Mouse (Mus musculus) T-helper 2 cell (primary cell): ENCODE results near the gene Edil3.
"Not testable (repeated sequence)": the region's sequence is repeated elsewhere in the genome, so short reads cannot be mapped to it uniquely, and the experiment has no call there.

Experiments
- in situ Hi-C: fragments of 300-600 bp; cut with MboI, MseI; formaldehyde crosslinking; loops from one replicate; pipeline ENCODE4 v1.15.1; 2025; ENCODE audit warnings: high pct_unique_total_duplicates

The Edil3 gene

DNA sequence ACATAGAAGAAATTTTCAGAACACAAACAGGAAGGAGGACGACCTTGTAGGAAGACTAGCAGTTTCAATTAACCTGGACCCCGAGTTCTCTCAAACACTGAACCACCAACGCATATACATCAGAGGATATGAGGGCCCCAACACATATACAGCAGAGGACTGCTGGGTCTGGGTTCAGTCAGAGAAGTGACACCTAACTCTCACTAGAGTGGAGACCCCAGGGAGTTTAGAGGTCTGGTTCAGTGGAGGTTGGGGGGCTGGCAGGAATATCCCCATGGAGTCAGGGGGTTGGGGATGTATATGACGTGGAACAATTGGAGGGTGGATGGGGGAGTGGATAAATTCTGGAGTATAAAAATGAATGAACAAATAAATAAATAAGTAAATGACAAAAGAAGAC is 151.1 kb downstream of the Edil3 start:
- in situ Hi-C loops: no loop called here

GRCm38 (mm10) chr13:89007696-89008427 is 186.6 kb downstream of the Edil3 start:
- in situ Hi-C loops: no loop called here

DNA sequence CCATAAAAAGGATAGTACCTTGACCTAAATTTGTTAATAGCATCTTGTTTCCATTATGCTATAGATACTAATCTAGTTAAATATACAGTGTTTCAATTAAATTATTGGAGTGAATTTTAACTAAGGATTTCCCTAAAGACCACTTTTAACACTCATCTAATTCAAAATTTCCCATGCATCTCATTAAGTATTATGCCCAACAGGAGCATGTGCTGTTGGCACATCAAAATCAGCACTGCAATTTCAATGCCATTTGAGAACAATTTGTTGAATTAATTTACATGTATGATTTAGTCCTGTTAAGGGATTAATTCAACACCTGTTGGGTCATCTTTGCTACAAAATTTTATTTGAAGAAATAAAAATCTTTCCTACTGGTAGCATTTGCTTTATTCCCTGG is 191.2 kb downstream of the Edil3 start:
- in situ Hi-C loops: no loop called here

GRCm38 (mm10) chr13:89029817-89030539 is 208.7 kb downstream of the Edil3 start:
- in situ Hi-C loops: no loop called here

- in situ Hi-C loops: no loop called here
Observed at GRCm38 (mm10) chr13:89035711-89036110, 214.4 kb downstream of the Edil3 start.

- in situ Hi-C loops: no loop called here
Observed at GRCm38 (mm10) chr13:89041495-89041894, 220.2 kb downstream of the Edil3 start.

GRCm38 (mm10) chr13:89070132-89070531 is 248.9 kb downstream of the Edil3 start:
- in situ Hi-C loops: not testable (repeated sequence)

GRCm38 (mm10) chr13:89076212-89076611 is 254.9 kb downstream of the Edil3 start:
- in situ Hi-C loops: no loop called here

GRCm38 (mm10) chr13:89105889-89106288 is 284.6 kb downstream of the Edil3 start:
- in situ Hi-C loops: no loop called here

- in situ Hi-C loops: no loop called here
Observed at GRCm38 (mm10) chr13:89117551-89117950, 296.3 kb downstream of the Edil3 start.

GRCm38 (mm10) chr13:89119809-89120208 is 298.5 kb downstream of the Edil3 start:
- in situ Hi-C loops: no loop called here

DNA sequence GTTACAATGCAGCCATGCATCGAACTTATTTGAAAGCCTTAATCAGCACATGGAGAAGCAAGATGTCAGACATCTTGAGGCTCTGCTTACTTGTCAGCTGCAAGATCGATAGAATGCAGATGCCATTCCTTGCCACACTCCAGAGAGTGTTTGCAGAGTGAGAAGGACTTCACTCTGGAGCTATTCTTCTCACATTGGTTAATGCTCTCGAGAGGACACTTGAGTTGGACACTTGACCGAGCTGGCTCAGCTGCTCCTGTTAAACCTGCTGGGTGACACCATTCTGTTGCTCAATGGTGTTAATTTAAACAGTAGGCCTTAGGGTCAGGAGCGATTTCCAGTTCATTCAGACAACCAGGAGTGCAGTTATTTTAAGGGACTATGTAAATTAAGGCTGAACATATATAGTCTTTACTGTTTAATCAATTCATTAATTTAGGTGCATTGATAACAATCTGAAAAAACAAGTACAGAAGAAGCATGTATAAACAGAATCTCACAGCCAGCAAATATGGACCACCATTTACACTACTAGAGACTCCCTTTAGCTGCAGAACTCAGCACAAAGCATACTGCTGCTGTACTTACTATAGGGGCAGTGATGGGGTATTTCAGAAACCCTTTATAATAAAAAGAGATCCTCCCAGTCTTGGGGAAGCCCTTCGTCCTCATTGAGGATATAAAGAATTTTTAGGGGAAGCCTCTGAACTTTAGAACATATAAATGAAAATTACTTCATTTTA is 301.4 kb downstream of the Edil3 start:
- in situ Hi-C loops: no loop called here

- in situ Hi-C loops: no loop called here
Observed at GRCm38 (mm10) chr13:89123396-89123795, 302.1 kb downstream of the Edil3 start.

GRCm38 (mm10) chr13:89146056-89146547 is 324.8 kb downstream of the Edil3 start:
- in situ Hi-C loops: no loop called here

DNA sequence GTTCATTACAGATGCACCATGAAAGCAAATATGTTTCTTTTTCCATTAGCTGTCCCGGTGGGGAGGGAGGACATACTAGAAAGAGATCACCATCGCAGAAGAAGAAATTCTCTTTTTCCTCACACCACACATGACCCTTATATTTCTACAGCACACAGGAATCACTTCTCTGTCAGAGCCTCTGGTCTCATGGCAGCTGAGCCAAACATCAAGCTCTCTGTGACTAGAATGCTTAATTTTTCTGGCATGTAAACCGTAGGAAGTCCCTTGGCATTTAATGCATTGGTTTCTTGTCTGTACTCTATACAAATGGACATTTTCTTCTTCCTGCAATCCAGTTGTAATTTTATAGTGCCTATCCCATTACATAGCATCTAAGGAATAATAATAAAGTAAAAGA is 330.6 kb downstream of the Edil3 start:
- in situ Hi-C loops: no loop called here

DNA sequence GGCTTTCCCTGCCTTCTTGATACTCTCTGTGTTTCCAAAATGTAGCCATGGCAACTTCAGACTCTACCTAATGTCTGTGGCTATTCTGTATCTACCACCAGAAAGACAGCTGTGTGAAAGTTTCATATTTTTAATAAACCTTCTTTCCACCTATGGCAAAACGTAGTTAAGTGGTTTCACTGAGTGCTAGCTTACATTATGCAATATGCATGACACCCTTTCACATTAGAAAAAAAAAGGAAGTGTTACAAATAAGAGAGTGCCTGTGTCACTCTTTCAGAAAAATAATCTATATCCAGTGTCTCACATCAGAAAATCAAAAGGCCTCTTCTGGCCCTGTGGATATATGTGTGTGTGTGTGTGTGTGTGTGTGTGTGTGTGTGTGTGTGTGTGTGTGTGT is 346.7 kb downstream of the Edil3 start:
- in situ Hi-C loops: no loop called here

DNA sequence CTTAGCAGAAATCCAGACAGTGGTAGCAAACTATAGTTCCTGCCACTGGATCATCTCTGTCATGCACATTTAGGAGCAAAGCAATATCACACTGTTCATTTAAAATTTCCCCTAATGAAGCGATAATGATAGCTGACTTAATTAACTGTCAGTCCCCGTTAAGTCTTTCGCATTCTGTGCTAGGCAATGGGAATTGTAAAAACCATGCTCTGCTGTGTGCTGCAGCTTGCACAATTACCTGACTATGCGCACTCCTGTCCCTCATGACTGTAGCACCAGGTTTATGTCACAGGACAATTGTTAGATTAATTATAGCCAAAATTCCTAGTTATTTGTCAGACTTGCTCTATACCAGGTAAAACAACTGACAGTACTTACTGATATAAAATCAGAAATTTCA is 348.8 kb downstream of the Edil3 start:
- in situ Hi-C loops: no loop called here

- in situ Hi-C loops: no loop called here
Observed at GRCm38 (mm10) chr13:89175154-89175553, 353.9 kb downstream of the Edil3 start.

DNA sequence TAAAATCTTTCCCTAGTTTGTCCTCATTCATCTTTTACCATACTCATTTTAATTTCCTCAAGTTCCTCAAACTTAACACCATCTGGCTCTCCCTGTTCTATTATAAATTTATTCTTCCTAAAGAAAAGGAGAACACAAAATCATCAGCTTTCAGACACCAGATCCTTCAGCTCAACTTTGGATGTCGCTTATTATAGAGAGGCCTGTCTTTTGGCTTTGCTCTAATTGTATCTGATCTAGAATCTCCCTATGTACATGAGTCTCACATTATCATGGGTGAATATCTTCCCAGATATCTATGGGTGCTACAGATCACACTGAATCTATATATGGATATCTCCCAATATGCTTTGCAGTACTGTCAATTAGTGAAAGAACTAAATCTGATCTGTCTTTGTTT is 367.8 kb downstream of the Edil3 start:
- in situ Hi-C loops: no loop called here

DNA sequence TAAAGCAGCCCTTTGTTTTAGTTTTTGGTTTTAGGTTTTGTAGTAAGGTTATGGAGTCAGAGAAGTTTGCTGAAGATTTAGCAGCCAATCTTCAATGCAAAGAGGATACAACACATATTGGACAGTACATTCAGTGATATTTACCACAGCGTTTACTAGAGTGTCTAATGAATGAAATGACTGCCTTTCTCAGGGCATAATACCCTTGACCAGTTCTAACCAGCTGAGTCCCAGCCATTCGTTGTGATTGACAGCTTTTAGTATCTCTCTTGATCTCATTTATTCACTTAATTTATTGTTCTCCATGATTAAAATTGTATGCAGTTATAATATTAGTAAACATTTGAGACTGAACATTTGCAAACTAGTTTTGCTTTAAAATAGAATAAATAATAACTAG is 375.7 kb downstream of the Edil3 start:
- in situ Hi-C loops: no loop called here

- in situ Hi-C loops: no loop called here
Observed at GRCm38 (mm10) chr13:89199275-89199674, 378.0 kb downstream of the Edil3 start.

- in situ Hi-C loops: loop anchor here (10.0 kb wide), 1 partner anchor 1347 kb away; no protein-coding TSS in a partner anchor
Observed at GRCm38 (mm10) chr13:89238104-89238503, 416.8 kb downstream of the Edil3 start.
